Mouse (Mus musculus) heart, embryonic 16.5 days (tissue): ENCODE measurements at regions not wholly inside any gene's neighbourhood (a gene's known extent, or its start where the extent isn't known, plus 50 kb on each side); places are given as distances from the start of the nearest gene placed in this dataset.

Experiments
- ATAC-seq: fragments of 200-750 bp; cut with Nextera tagmentation; replicated peaks from 2 replicates; pipeline ENCODE4 v1.8.0; 2017; ENCODE audit warnings: moderate number of reproducible peaks; ENCODE audit not compliant: insufficient read depth, low FRiP score; ENCODE audit errors: extremely low read depth
- H3K27ac ChIP-seq: fragments of 300-500 bp; sonication (generic); 2 replicates; pipeline ENCODE4 v1.5.1; 2014; ENCODE audit warnings: mild to moderate bottlenecking, low read length, control low read depth, moderate library complexity
- H3K27me3 ChIP-seq: fragments of 300-500 bp; sonication (generic); 2 replicates; pipeline ENCODE4 v1.6.1; 2014; ENCODE audit warnings: low read length, mixed read lengths; ENCODE audit not compliant: control insufficient read depth, insufficient read depth
- H3K36me3 ChIP-seq: fragments of 300-500 bp; sonication (generic); 2 replicates; pipeline ENCODE4 v1.6.1; 2014; ENCODE audit not compliant: control insufficient read depth, insufficient read depth
- H3K4me1 ChIP-seq: fragments of 300-500 bp; sonication (generic); 2 replicates; pipeline ENCODE4 v1.6.1; 2014; ENCODE audit warnings: low read length, mixed read lengths; ENCODE audit not compliant: control insufficient read depth, insufficient read depth
- H3K4me2 ChIP-seq: fragments of 300-500 bp; sonication (generic); 2 replicates; pipeline ENCODE4 v1.6.1; 2014; ENCODE audit warnings: low read depth, mild to moderate bottlenecking, control low read depth, low read length
- H3K4me3 ChIP-seq: fragments of 300-500 bp; sonication (generic); 2 replicates; pipeline ENCODE4 v1.5.1; 2014; ENCODE audit warnings: mild to moderate bottlenecking, control low read depth, low read length
- H3K9ac ChIP-seq: fragments of 300-500 bp; sonication (generic); 2 replicates; pipeline ENCODE4 v1.6.1; 2014; ENCODE audit warnings: low read length, control low read depth
- H3K9me3 ChIP-seq: fragments of 300-500 bp; sonication (generic); replicated peaks from 2 replicates; pipeline ENCODE4 v1.6.1; 2016; ENCODE audit warnings: low read length; ENCODE audit not compliant: control insufficient read depth
- WGBS: fragments of 180-500 bp; shearing (Covaris S2); extraction: QIAGEN DNeasy Blood & Tissue Kit; methylation state at CpG from one replicate; pipeline ENCODE4 v1.1.7; 2014; 5-methylcytosine and 5-hydroxymethylcytosine counted together

DNA sequence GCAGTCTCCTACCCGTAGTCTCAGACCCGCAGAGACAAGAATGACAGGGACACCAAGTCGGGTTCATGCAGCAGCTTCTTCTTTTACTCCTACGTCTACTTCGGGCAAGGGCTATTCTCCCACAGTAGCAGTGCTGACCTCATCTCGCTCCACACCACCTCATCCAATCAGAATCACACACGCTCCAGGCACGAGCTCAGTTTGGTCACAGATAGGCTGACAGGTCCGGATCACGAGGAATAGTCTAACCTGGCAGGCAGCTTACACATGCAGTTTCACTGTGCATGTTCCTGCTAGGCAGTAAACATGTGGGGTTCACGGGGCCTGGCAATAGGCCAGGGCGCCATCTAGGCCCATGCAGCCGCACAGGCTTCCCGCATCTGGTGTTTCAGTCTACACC, 260.7 kb upstream of the Hs3st1 start:
- H3K27ac ChIP-seq = no peak overlapping the region
- H3K9me3 ChIP-seq = no peaks in the 10 kb centered on the region
- 78% methylated on average over 14 of the region's 14 CpGs for WGBS
- no peaks in the 10 kb centered on the region for H3K36me3 ChIP-seq
- H3K4me2 ChIP-seq = no peak overlapping the region
- ATAC-seq = no peak
- no peak overlapping the region for H3K9ac ChIP-seq
- H3K4me1 ChIP-seq = no peaks in the 10 kb centered on the region
- no peak overlapping the region for H3K4me3 ChIP-seq
- H3K27me3 ChIP-seq = no peaks in the 10 kb centered on the region

DNA sequence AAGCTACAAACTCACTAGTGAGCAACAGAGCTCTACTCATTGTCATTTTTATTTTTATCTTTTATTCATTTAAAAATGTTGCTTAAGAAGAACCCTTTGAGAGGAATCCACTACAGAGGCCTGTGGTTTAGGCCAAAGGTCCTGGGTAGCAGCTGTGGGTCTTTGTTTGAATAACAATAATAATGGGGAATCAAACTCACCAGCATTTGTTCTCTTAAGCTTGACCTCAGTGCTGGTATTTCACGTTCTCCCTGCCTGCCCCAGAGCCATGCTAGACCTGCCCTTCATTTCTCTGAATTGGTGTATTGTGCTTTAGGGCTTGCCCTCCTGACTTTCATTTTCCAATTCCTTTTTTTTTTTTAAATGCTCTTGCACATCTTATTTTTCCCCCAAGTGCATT, 232.8 kb upstream of the Hs3st1 start:
- 21% methylated on average over 1 of the region's 1 CpGs for WGBS
- no peak for ATAC-seq
- no peak overlapping the region for H3K9ac ChIP-seq

DNA sequence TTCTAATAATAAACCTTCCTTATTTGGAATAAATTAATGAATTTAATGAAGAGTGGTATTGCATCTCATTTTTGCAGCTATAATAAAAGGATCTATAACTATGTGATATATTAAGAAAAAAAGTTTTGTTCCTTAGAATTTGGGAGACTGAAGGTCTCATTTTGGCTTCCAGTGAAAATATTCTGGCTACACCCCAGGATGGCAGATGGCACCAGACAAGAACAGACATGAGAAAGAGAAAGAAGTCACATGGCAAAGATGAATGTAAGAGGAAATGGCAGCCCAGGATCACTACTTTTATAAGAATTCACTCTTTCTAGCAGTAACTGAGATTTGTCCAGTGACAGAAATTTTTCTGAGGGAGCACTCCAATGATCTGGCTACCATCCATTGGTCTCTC, 209.1 kb upstream of the Hs3st1 start:
- no peak overlapping the region for H3K4me3 ChIP-seq

More for the DNA sequence above, 232.8 kb upstream of the Hs3st1 start:
- no peak overlapping the region for H3K4me2 ChIP-seq
- H3K9me3 ChIP-seq = no peaks in the 10 kb centered on the region
- H3K4me3 ChIP-seq = no peak overlapping the region
- no peaks in the 10 kb centered on the region for H3K4me1 ChIP-seq
- H3K27me3 ChIP-seq = no peaks in the 10 kb centered on the region
- H3K27ac ChIP-seq = no peak overlapping the region
- H3K36me3 ChIP-seq = no peaks in the 10 kb centered on the region

DNA sequence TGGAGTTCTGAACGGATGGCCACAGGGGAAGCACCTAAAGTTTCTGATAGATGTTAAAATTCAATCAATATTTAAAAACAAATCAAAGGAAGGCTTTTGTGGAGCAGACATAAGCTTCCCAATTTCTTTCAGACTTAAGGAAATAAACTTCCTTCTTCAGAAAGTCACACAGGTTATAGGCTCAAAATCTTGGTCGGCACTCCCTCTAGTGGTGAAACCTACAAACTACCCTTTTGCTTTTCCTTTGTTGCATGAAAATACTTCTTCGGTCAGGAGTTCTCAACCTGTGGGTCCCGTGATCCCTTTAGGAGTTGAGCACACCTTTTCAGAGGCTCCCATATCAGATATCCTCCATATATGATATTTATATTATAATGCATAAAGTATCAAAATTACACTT, 205.7 kb upstream of the Hs3st1 start:
- no peak overlapping the region for H3K4me3 ChIP-seq
- H3K9ac ChIP-seq = no peak overlapping the region
- WGBS = 24% methylated on average over 4 of the region's 4 CpGs
- H3K27ac ChIP-seq = no peak overlapping the region
- no peaks in the 10 kb centered on the region for H3K36me3 ChIP-seq
- no peak for ATAC-seq
- no peak overlapping the region for H3K4me2 ChIP-seq
- H3K4me1 ChIP-seq = no peaks in the 10 kb centered on the region
- no peaks in the 10 kb centered on the region for H3K27me3 ChIP-seq
- H3K9me3 ChIP-seq = no peaks in the 10 kb centered on the region

More for the DNA sequence above, 209.1 kb upstream of the Hs3st1 start:
- no peak overlapping the region for H3K9ac ChIP-seq
- H3K27ac ChIP-seq = no peak overlapping the region
- no peak for ATAC-seq
- no peaks in the 10 kb centered on the region for H3K27me3 ChIP-seq
- no peaks in the 10 kb centered on the region for H3K36me3 ChIP-seq
- H3K9me3 ChIP-seq = no peaks in the 10 kb centered on the region
- no peak overlapping the region for H3K4me2 ChIP-seq
- H3K4me1 ChIP-seq = no peaks in the 10 kb centered on the region

DNA sequence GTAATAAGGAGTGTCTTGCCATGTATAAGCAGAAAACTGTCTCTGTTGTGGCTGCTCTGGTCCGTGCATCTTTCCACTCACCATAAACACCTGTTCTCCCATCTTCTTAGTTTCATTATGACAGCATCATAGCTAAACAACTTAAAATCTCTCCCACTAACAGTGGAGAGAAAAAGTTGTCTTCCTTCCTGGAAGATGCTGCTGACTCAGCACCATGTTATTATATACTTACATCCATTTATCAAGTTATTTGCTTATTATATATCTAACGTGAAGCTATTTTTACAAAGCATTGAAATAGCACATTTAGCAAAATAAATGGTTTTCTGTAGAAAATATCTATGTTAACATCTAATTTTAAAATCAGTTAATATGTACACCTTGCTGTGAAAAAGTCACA, 180.3 kb upstream of the Hs3st1 start:
- no peak for ATAC-seq
- no peak overlapping the region for H3K4me3 ChIP-seq
- no peak overlapping the region for H3K27ac ChIP-seq
- H3K4me2 ChIP-seq = no peak overlapping the region
- no peaks in the 10 kb centered on the region for H3K4me1 ChIP-seq
- 73% methylated on average over 2 of the region's 2 CpGs for WGBS
- H3K36me3 ChIP-seq = no peaks in the 10 kb centered on the region
- no peak overlapping the region for H3K9ac ChIP-seq
- H3K27me3 ChIP-seq = no peaks in the 10 kb centered on the region
- H3K9me3 ChIP-seq = no peaks in the 10 kb centered on the region

DNA sequence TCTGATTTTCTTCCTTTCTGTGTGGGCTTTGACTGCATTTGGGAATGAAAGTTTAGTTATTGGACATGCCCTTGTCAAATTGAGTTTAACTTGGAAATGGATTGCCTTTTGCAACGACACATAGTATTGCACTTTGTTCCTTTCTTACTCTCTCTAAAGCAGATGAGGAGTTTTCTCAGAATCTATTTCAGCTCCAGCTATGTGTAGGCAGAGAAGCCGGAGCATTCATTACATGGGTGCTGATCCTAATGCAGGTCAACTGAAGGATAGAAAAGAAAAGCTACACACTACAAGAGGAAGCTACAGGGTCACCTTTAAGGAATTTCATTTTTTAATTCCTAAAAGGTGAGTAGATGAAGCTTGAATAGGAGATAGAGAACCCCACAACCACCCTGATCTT, 176.6 kb upstream of the Hs3st1 start:
- H3K27me3 ChIP-seq = no peaks in the 10 kb centered on the region

DNA sequence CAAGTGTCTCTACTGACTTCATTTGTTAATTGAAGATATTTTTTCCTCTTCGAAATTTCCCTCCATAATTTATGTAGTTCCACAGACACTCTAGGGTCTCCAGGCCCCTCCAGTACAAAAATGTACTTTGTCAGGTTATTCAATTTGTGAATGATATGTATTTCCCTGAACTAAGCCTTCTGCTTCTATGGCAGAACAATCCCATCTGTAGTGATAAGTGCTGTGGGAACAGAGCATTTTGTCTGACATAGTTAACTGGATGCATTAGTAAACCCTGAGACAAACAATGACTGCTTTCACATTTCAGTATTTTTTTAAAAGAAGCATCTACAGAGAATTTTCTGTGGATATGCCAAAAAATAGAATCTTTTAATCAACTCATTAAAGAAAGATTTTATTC, 154.1 kb upstream of the Hs3st1 start:
- no peak overlapping the region for H3K27ac ChIP-seq
- WGBS = 57% methylated on average over 1 of the region's 1 CpGs
- no peaks in the 10 kb centered on the region for H3K9me3 ChIP-seq
- H3K4me3 ChIP-seq = no peak overlapping the region
- H3K9ac ChIP-seq = no peak overlapping the region
- no peak for ATAC-seq
- no peaks in the 10 kb centered on the region for H3K27me3 ChIP-seq
- no peaks in the 10 kb centered on the region for H3K4me1 ChIP-seq
- no peak overlapping the region for H3K4me2 ChIP-seq
- H3K36me3 ChIP-seq = no peaks in the 10 kb centered on the region

More for the DNA sequence above, 176.6 kb upstream of the Hs3st1 start:
- Histone ChIP-seq H3K9ac (no peak overlapping the region), H3K36me3 (no peaks in the 10 kb centered on the region), H3K4me1 (no peaks in the 10 kb centered on the region), H3K4me2 (no peak overlapping the region), H3K27ac (no peak overlapping the region), H3K4me3 (no peak overlapping the region), H3K9me3 (no peaks in the 10 kb centered on the region)
- ATAC-seq = no peak
- WGBS = 76% methylated on average over 2 of the region's 2 CpGs

DNA sequence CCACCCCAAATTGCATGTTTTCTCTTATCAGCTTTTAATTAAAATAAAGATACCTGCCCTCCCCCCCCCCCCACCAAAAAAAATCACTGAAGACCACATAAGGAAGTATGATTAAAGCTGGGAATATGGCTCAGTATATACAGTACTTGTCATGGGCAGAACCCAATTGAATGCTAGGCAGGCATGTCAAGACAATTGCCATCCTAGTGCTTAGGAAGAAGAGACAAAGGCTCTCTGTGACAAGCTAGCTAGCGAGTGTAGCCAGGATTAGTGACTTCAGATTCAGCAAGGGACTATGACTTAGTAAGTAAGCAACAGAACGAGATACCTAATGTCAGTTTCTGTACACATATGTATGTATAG, 116.4 kb upstream of the Hs3st1 start:
- Histone ChIP-seq H3K36me3 (no peaks in the 10 kb centered on the region), H3K4me1 (no peaks in the 10 kb centered on the region), H3K9ac (no peak overlapping the region), H3K9me3 (no peaks in the 10 kb centered on the region), H3K27me3 (no peaks in the 10 kb centered on the region), H3K27ac (no peak overlapping the region), H3K4me3 (no peak overlapping the region), H3K4me2 (no peak overlapping the region)
- 70% methylated on average over 2 of the region's 2 CpGs for WGBS
- no peak for ATAC-seq

DNA sequence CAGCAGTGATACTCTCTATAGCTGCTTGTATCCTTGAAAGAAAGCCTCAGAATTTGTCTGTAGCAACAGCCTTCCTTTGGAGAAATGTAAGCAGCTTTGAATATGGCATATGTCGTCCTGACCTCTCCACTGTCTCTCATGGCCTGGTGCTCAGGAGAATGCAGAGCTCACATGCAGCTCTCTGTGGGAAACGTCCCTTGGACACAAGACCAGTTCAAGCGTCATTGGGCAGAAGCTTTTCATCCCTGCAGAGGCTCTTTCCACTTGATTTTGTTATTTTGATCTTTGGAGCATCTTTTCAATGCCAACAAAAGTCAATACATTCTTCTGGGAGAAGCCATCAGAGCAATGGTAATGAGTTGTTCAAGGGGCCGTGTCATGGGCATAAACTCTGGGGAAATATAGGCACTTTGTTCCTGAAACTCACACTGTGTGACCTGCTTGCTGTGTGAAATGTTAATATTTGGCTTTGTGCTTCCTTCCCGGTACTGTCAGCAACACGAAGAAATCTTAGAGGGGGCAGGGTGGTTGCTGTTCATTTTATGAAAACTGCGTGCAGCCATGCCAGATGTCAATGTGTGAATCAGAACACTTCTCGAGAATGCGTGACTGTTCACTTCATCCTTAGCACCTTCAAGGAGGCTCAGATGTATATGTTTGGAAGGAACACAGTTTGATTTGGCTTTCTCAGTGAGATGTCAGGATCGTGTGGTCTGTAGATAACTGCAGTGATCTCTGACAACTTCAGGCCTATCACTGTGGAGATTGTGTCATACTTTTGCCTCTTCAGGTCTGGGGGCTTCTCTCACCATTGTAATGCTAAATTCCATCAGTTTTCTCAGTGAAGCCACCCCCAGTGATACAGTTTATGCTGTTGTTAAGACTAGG, 115.8 kb upstream of the Hs3st1 start:
- no peak for ATAC-seq
- Histone ChIP-seq H3K4me1 (no peaks in the 10 kb centered on the region), H3K4me3 (no peak overlapping the region), H3K9ac (no peak overlapping the region), H3K27me3 (no peaks in the 10 kb centered on the region), H3K9me3 (no peaks in the 10 kb centered on the region), H3K27ac (no peak overlapping the region), H3K4me2 (no peak overlapping the region), H3K36me3 (no peaks in the 10 kb centered on the region)
- 74% methylated on average over 10 of the region's 10 CpGs for WGBS
